Mouse (Mus musculus) heart, postnatal 0 days (tissue): Measurements from ENCODE around the gene Cacna2d1.

Experiments
- CTCF ChIP-seq: IDR thresholded peaks from 2 replicates; pipeline ENCODE4 v1.5.1; 2016; ENCODE audit warnings: antibody characterized with exemption, control low read depth, low read depth
- EP300 ChIP-seq: IDR thresholded peaks from 2 replicates; pipeline ENCODE4 v1.6.1; 2016; ENCODE audit warnings: antibody characterized with exemption, low read depth

- TF ChIP-seq CTCF (peak; percentile 44), EP300 (no peak)
Measured at GRCm38 (mm10) chr5:16293223-16293622, 358.7 kb downstream of the Cacna2d1 start.
